Mouse (Mus musculus) left cerebral cortex, postnatal 4 days (tissue): ENCODE measurements around the gene 4933411K16Rik. TPM values are rescaled to one million over a fixed set of nuclear protein-coding genes. Genes with fewer than 3 reads are reported as not detected.

ENCODE experiments used
- DNase-seq: peaks from one replicate; pipeline ENCODE4 v3.0.0-alpha.2; 2022
- intact Hi-C: fragments of 180-260 bp; cut with DNase I; formaldehyde crosslinking; loops from one replicate; pipeline ENCODE4 v1.15.1; 2025
- total RNA-seq, 2 experiments: library from RNA; stranded (reverse); gene quantifications; 2 replicates each; pipeline ENCODE4 v1.2.3; 2021

The 4933411K16Rik gene
- total RNA-seq: 1 to 10 TPM; 2.2 to 2.6 TPM

DNA sequence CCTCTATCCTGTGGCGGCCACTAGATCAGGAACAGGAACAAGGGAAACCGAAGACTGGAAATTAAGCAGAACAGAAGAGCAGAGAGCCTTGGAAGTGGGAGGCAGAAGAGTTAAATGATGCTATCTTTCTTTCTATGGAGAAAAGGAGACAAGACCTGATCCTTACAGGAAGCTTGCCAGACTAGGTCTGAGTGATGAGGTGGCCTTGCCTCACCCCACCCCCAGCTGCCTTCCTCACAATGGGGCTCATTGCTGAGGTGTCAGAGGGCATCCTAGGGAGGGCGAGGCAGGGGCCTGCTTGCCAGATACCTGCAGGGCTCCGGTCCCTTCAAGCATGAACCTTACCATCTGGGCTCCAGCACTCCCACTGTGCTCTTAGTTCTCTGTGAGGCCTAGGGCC, at the start of gene 4933411K16Rik:
4933411K16Rik (plus strand) TSS at position 301 of the 400 bp plus-strand sequence.
- intact Hi-C loops: no loop called here
- DNase-seq: no peak

DNA sequence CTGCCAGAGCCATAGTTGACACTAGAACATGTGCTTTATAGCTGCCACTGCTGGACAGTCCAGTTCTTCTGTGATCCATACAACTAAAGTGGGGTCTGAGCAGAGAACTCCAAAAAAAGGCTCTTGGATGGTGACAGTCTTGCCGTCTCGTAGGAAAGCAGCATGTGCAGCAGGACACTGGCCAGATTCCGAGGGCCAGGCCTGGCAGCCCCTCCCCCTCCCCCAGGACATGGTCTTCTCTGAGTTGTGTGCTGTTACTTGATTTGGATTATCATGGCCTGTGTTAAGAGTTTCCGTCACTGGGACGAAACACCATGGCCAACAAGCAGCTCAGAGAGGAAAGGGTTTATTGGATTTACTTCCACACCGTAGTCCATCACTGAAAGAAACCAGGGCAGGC, 47.8 kb upstream of the 4933411K16Rik start:
- intact Hi-C loops: no loop called here
- no peak for DNase-seq

GRCm38 (mm10) chr19:42005616-42006015, 46.4 kb upstream of the 4933411K16Rik start:
- DNase-seq: no peak
- intact Hi-C loops: no loop called here

- intact Hi-C loops: no loop called here
- DNase-seq: no peak
These were observed 45.5 kb upstream of the 4933411K16Rik start for GRCm38 (mm10) chr19:42006568-42006967.

- intact Hi-C loops: no loop called here
- no peak for DNase-seq
These were observed 43.5 kb upstream of the 4933411K16Rik start for GRCm38 (mm10) chr19:42008586-42008985.

DNA sequence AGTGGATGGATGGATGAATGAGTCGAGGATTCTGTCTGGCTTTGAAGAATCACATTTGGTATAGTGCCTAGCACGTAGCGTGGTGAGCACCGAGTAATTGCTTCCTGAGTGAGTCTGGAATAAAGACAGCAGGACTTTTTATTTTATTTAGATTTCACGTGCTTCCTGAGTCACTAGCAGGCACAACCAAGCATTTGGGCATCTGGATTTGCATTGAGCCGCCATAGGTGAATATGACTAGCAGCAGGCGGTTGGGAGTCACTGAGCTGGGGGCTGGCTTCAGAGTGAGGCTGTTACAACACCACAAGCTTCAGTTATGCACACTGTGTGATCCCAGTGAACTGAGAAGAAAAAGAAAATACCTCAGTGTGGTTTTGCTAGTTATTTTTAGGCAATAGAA, 43.0 kb upstream of the 4933411K16Rik start:
- no peak for DNase-seq
- intact Hi-C loops: no loop called here

DNA sequence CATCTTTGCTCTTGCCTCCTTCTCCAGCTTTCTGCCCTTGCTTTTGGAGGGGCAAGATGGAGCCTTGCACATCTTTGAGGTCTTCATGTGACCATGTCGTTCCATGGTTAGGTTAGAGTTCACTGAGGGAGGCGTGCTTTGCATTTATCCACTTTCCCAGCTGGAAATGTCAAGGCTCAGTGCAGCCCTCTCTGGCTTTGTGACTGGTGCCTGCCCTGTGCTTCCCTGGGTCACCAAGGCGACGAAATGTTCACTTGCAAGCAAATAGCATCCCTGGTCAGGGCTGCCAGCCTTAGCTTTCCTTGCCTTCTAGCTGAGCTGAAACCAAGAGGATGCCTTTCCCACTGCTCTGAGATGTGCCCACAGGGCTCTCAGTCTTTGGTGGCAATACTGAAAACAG, 41.6 kb upstream of the 4933411K16Rik start:
- no peak for DNase-seq
- intact Hi-C loops: no loop called here

- intact Hi-C loops: no loop called here
- no peak for DNase-seq
These were observed 40.9 kb upstream of the 4933411K16Rik start for GRCm38 (mm10) chr19:42011123-42011522.

GRCm38 (mm10) chr19:42014231-42014825, 37.7 kb upstream of the 4933411K16Rik start:
- DNase-seq: no peak
- intact Hi-C loops: no loop called here

DNA sequence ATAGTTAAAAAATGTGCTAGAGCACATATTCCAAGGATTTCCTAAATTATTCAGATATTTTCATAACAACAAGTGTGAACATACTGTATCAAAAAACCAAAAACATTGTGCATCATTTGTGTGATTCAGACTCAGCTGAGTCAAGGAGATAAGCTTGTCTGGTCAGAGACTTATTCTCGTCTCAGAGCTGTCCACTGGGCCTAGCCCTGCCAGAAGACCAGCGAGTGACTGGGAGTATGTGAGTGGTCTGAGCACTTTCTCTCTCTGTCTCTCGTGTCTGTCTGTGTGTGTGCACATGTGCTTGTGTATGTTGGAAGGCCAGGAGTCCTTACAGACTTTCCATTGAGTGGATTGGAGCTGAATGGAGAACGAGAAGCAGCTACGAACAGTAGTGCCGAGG, 37.0 kb upstream of the 4933411K16Rik start:
- no peak for DNase-seq
- intact Hi-C loops: no loop called here

DNA sequence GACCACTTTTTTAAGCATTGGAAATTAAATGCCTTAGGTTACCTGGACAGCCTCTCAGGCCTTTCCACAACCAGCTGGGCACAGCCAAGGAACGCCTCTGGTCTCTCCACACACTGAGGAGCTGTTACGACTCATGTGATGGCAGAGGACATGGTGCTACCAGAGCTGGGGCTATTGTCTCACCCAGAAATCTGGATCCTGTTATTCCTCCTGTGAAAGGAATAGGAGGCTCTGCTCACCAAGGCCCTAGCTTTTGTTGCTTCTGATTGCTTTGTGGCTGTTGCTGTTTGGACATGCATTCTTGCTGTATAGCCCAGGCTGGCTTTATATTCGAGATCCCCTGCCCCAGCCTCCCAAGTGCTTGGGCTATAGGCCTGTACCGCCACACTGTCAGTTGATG, 35.8 kb upstream of the 4933411K16Rik start:
- intact Hi-C loops: no loop called here
- no peak for DNase-seq

GRCm38 (mm10) chr19:42016840-42017239, 35.2 kb upstream of the 4933411K16Rik start:
- intact Hi-C loops: no loop called here
- DNase-seq: peak; percentile 16

DNA sequence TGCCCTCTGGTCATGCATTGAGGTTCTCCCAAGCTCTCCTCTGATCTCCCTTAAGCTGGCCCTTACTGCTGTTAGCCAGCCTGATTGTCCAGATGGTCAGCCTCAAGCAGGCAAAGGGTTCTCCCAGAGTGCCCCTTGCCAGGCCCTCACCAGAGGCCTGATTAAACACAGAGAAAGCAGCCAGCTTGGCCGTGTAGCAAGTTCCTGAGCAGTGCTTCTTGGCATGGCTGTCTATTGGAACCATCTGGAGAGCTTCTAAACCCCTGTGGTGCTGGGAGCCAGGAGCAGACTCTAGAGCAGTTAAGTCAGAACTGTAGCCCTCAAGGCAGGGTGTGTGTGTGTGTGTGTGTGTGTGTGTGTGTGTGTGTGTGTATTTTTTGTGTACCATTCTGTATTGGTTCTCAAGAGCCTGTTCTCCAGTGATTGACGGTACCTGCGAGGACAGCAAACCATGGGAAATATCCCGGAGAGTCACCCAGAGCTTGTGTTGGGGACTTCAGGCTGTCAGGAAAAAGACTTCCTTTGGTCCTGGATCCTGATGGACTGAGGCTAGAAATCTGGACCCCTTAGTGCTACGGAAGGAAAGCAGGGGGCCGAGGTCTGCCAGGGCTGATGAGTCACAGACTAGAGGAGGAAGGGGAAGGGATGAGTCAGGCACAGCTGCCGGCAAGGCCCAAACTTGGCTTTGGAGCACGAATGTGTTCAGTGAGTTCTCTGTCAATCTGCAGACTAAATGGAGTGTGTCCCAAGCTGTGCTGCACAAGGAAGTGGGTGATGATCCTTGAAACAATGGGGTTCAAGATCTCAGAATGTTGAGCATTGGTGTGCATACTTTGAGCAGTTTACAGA, 34.4 kb upstream of the 4933411K16Rik start:
- peak; percentile 83 for DNase-seq
- intact Hi-C loops: no loop called here

GRCm38 (mm10) chr19:42019011-42019522, 33.0 kb upstream of the 4933411K16Rik start:
- no peak for DNase-seq

DNA sequence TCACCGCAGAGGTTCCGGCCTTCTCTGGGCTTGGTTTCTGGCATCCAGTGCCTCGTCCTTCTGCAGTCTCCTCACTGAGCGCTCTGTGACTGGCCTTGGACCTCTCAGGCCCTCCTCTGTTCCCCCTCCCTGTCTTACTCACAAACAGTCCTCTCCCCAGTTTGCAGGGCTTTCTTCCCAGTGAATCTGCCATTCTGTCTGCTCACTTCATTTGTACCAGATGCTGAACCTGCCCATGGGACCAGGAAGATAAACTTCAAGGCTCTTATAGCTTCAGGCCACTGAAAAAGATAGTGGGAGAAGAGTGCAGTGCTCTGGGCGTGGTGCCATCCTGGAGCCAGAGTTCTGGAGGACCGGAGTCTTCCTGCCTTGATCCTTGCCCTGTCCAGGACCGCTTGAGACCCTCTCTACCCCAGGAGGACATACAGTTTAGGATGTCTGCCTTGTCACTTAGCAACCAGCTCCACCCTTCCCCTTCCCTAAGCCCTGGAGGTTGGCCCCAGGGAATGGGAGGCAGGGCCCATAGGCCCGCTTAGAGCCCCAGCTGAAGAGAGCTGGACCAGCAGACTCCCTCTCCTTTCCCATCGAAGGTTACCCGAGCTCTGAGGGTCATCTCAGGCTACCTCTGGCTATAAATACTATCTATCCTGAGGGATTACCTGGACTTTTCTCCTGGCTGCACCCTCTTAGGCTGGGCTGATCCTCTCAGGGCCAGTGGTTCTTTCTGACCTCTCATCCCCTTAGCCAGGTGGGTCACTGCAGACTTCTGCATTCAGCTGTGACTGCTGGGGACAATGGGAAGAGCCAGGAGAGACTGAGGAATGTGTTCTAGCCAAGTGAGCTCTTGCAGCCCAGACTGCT, 30.1 kb upstream of the 4933411K16Rik start:
- intact Hi-C loops: loop anchor here (5.0 kb wide), 1 partner anchor 40 kb away; the partner anchor contains the start of genes Mms19 and Ubtd1
- DNase-seq: no peak

More at GRCm38 (mm10) chr19:42019011-42019522, 33.0 kb upstream of the 4933411K16Rik start:
- intact Hi-C loops: no loop called here

DNA sequence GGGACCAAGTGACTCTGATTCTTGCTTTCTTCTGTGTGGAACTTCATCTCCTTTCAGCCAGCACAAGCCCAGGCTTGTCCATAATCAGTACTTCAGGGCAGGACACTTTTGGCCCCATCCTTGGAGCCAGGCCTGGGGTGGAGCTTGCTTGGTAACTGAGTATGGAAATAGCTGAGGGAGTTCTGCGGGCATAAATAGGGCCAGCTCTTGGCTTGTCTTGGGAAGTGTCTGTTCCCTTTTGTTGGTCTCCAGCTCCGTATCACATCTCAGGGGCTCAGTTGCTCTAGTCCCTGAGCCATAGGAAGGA, 29.6 kb upstream of the 4933411K16Rik start:
- intact Hi-C loops: loop anchor here (5.0 kb wide), 1 partner anchor 40 kb away; the partner anchor contains the start of genes Mms19 and Ubtd1
- no peak for DNase-seq

- intact Hi-C loops: no loop called here
- DNase-seq: peak; percentile 82
These were observed 25.9 kb upstream of the 4933411K16Rik start for GRCm38 (mm10) chr19:42026158-42026557.

DNA sequence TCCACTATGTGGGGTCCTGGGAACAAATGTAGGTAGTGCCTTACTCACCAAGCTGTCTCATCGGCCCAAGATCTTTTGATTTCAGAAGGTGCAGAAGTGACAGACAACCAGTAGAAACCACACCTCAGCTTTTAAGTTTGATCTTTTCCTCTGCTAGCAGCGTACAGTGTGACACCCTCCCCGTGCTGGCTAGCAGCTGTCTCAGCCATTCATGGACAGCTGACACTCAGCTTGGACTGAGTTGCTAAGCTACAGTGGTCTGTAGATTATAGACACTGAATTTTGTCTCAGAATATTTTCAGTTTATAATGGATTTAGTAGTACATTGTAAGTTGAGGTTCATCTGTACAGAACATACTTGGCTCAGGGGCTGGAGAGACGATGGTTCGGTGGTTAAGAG, 20.9 kb upstream of the 4933411K16Rik start:
- intact Hi-C loops: no loop called here
- DNase-seq: no peak

DNA sequence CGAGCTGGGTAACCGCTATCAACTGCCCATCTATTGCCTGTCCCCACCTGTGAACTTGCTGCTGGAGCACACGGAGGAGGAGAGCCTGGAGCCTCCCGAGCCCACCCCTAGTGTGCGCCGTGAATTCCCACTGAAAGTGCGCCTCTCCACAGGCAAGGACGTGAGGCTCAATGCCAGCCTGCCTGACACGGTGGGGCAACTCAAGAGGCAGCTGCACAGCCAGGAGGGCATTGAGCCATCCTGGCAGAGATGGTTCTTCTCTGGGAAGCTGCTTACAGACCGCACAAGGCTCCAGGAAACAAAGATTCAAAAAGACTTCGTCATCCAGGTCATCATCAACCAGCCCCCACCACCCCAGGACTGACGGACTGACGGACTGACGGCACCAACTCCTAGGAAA, 18.4 kb upstream of the 4933411K16Rik start:
- DNase-seq: peak; percentile 59
- intact Hi-C loops: no loop called here

DNA sequence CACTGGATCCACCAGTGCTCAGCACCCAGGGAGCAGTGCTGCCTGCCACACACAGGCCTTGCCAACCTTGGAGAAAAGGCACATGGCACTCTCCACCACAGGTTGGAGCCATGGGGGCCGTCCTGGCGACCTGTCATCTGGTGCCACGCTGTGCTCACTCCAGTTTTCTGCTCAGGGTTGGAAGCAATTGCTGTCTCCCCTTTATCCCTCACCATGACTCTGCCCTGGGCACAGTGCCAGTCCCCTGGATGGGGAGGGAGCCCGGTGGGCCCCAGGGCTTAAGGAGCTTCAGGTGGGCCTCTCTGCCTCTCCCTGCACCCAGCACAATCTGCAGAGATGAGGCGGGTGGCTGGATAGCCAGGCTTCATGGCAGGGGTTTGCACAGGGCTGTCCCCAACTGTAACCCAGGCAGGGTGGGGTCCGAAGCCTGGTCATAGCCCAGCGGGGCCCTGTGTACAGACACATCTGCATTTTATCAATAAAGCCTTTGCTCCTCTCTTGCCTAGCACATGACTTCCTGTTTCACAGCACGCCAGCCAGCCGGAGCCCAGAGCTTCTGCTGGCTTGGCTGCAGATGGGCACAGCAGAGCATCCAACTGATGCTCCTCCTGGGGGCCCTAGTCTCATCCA, 17.8 kb upstream of the 4933411K16Rik start:
- intact Hi-C loops: no loop called here
- DNase-seq: peak; percentile 30
